Mouse (Mus musculus) intestine, embryonic 15.5 days (tissue): Measurements from ENCODE around the gene Chn2. TPM values are rescaled to one million over a fixed set of nuclear protein-coding genes. Genes with fewer than 3 reads are reported as not detected.
A peak's percentile ranks its signal among the peaks of the same experiment; 100 is the strongest.

Experiments
- ATAC-seq: fragments of 200-750 bp; cut with Nextera tagmentation; 2 replicates; pipeline ENCODE4 v1.8.0; 2017; ENCODE audit warnings: moderate TSS enrichment, moderate library complexity
- H3K27ac ChIP-seq: fragments of 300-500 bp; sonication (generic); 2 replicates; pipeline ENCODE4 v1.5.1; 2015; ENCODE audit warnings: mild to moderate bottlenecking, inconsistent platforms
- H3K27me3 ChIP-seq: fragments of 300-500 bp; sonication (generic); replicated peaks from 2 replicates; pipeline ENCODE4 v1.6.1; 2015; ENCODE audit warnings: inconsistent platforms
- H3K36me3 ChIP-seq: fragments of 300-500 bp; sonication (generic); 2 replicates; pipeline ENCODE4 v1.6.1; 2015; ENCODE audit warnings: inconsistent platforms
- H3K4me1 ChIP-seq: fragments of 300-500 bp; sonication (generic); replicated peaks from 2 replicates; pipeline ENCODE4 v1.6.1; 2015; ENCODE audit warnings: inconsistent platforms
- H3K4me2 ChIP-seq: fragments of 300-500 bp; sonication (generic); replicated peaks from 2 replicates; pipeline ENCODE4 v1.6.1; 2015; ENCODE audit warnings: mild to moderate bottlenecking, inconsistent platforms
- H3K4me3 ChIP-seq: fragments of 300-500 bp; sonication (generic); replicated peaks from 2 replicates; pipeline ENCODE4 v1.5.1; 2015; ENCODE audit warnings: inconsistent platforms
- H3K9ac ChIP-seq: fragments of 300-500 bp; sonication (generic); 2 replicates; pipeline ENCODE4 v1.6.1; 2015; ENCODE audit warnings: inconsistent platforms
- H3K9me3 ChIP-seq: fragments of 300-500 bp; sonication (generic); 2 replicates; pipeline ENCODE4 v1.6.1; 2016; ENCODE audit warnings: inconsistent platforms
- WGBS: fragments of 180-500 bp; shearing (Covaris S2); methylation state at CpG from one replicate; pipeline ENCODE4 v1.1.7; 2015; 5-methylcytosine and 5-hydroxymethylcytosine counted together
- polyA plus RNA-seq: library from polyadenylated mRNA; unstranded; fragments of >200 nt; fragmentation: Nextera tagmentation; extraction: Ambion mirVana; gene quantifications from 2 replicates; pipeline ENCODE4 v1.2.1, GENCODE M21; 2015

The Chn2 gene
- polyA plus RNA-seq, 1 experiment from 2014 or later: 20.8 TPM

GRCm38 (mm10) chr6:54265384-54265783, 226.0 kb downstream of the Chn2 start:
- Histone ChIP-seq H3K4me1 (no peaks in the 10 kb centered on the region), H3K36me3 (no peaks in the 10 kb centered on the region), H3K4me2 (no peak overlapping the region), H3K27ac (no peak overlapping the region), H3K4me3 (no peak overlapping the region), H3K9me3 (no peaks in the 10 kb centered on the region), H3K27me3 (no peaks in the 10 kb centered on the region), H3K9ac (no peak overlapping the region)
- WGBS: 94% methylated on average over 6 of the region's 6 CpGs
- no peak for ATAC-seq

GRCm38 (mm10) chr6:54272556-54273378, 233.4 kb downstream of the Chn2 start:
- H3K36me3 ChIP-seq: no peaks in the 10 kb centered on the region
- peaks cover 19% of the 10 kb centered on the region; the same call in 1 of the 2 replicates for H3K4me1 ChIP-seq
- H3K4me3 ChIP-seq: no peak overlapping the region
- no peaks in the 10 kb centered on the region for H3K27me3 ChIP-seq
- H3K4me2 ChIP-seq: peak overlapping the region; percentile 23; the same call in 1 of the 2 replicates
- no peak overlapping the region for H3K9ac ChIP-seq
- WGBS: 50% methylated on average over 14 of the region's 14 CpGs
- H3K27ac ChIP-seq: no peak overlapping the region
- peak; percentile 58 for ATAC-seq
- no peaks in the 10 kb centered on the region for H3K9me3 ChIP-seq

- H3K4me3 ChIP-seq: no peak overlapping the region
- no peaks in the 10 kb centered on the region for H3K9me3 ChIP-seq
- peak overlapping the region; percentile 23; the same call in 1 of the 2 replicates for H3K4me2 ChIP-seq
- H3K9ac ChIP-seq: no peak overlapping the region
- no peaks in the 10 kb centered on the region for H3K36me3 ChIP-seq
- no peak for ATAC-seq
- 29% methylated on average over 6 of the region's 6 CpGs for WGBS
- H3K27me3 ChIP-seq: no peaks in the 10 kb centered on the region
- H3K27ac ChIP-seq: no peak overlapping the region
- peaks cover 25% of the 10 kb centered on the region for H3K4me1 ChIP-seq
Observed at GRCm38 (mm10) chr6:54273379-54273730, 234.0 kb downstream of the Chn2 start.

GRCm38 (mm10) chr6:54277234-54277633, 237.9 kb downstream of the Chn2 start:
- Histone ChIP-seq H3K27ac (0 out of 2 replicates have a peak overlapping the region, but pooled peaks have one; percentile 27), H3K9ac (no peak overlapping the region), H3K36me3 (no peaks in the 10 kb centered on the region), H3K4me1 (peaks cover 35% of the 10 kb centered on the region), H3K9me3 (no peaks in the 10 kb centered on the region), H3K4me2 (no peak overlapping the region), H3K4me3 (no peak overlapping the region), H3K27me3 (no peaks in the 10 kb centered on the region)
- 60% methylated on average over 4 of the region's 4 CpGs for WGBS
- ATAC-seq: no peak

- Histone ChIP-seq H3K4me1 (peaks cover 31% of the 10 kb centered on the region), H3K4me2 (no peak overlapping the region), H3K4me3 (no peak overlapping the region), H3K36me3 (no peaks in the 10 kb centered on the region), H3K27ac (0 out of 2 replicates have a peak overlapping the region, but pooled peaks have one; percentile 27), H3K9me3 (no peaks in the 10 kb centered on the region), H3K9ac (no peak overlapping the region), H3K27me3 (no peaks in the 10 kb centered on the region)
- WGBS: 42% methylated on average over 5 of the region's 5 CpGs
- ATAC-seq: no peak
Observed at GRCm38 (mm10) chr6:54277828-54278227, 238.5 kb downstream of the Chn2 start.

GRCm38 (mm10) chr6:54278613-54279012, 239.3 kb downstream of the Chn2 start:
- Histone ChIP-seq H3K9ac (no peak overlapping the region), H3K27ac (no peak overlapping the region), H3K4me1 (peaks cover 26% of the 10 kb centered on the region), H3K27me3 (no peaks in the 10 kb centered on the region), H3K4me3 (no peak overlapping the region), H3K9me3 (no peaks in the 10 kb centered on the region), H3K4me2 (no peak overlapping the region), H3K36me3 (no peaks in the 10 kb centered on the region)
- 0 out of 2 replicates have a peak, but pooled peaks have one; percentile 37 for ATAC-seq
- WGBS: 55% methylated on average over 2 of the region's 2 CpGs

GRCm38 (mm10) chr6:54279391-54279790, 240.0 kb downstream of the Chn2 start:
- Histone ChIP-seq H3K4me2 (no peak overlapping the region), H3K9me3 (no peaks in the 10 kb centered on the region), H3K9ac (no peak overlapping the region), H3K27me3 (no peaks in the 10 kb centered on the region), H3K4me1 (peaks cover 26% of the 10 kb centered on the region), H3K36me3 (no peaks in the 10 kb centered on the region), H3K27ac (no peak overlapping the region), H3K4me3 (no peak overlapping the region)
- peak; percentile 46; the same call in 1 of the 2 replicates for ATAC-seq
- WGBS: 29% methylated on average over 11 of the region's 11 CpGs

GRCm38 (mm10) chr6:54280248-54280647, 240.9 kb downstream of the Chn2 start:
- Histone ChIP-seq H3K27me3 (no peaks in the 10 kb centered on the region), H3K36me3 (no peaks in the 10 kb centered on the region), H3K27ac (no peak overlapping the region), H3K9ac (no peak overlapping the region), H3K9me3 (no peaks in the 10 kb centered on the region), H3K4me2 (no peak overlapping the region), H3K4me1 (peaks cover 26% of the 10 kb centered on the region), H3K4me3 (no peak overlapping the region)
- no peak for ATAC-seq
- 83% methylated on average over 6 of the region's 6 CpGs for WGBS

- H3K4me3 ChIP-seq: no peak overlapping the region
- H3K9ac ChIP-seq: no peak overlapping the region
- H3K4me1 ChIP-seq: peaks cover 10% of the 10 kb centered on the region
- no peak overlapping the region for H3K27ac ChIP-seq
- 57% methylated on average over 1 of the region's 1 CpGs for WGBS
- H3K4me2 ChIP-seq: no peak overlapping the region
- H3K36me3 ChIP-seq: no peaks in the 10 kb centered on the region
- no peaks in the 10 kb centered on the region for H3K27me3 ChIP-seq
- no peaks in the 10 kb centered on the region for H3K9me3 ChIP-seq
- no peak for ATAC-seq
Observed at GRCm38 (mm10) chr6:54283299-54283698, 243.9 kb downstream of the Chn2 start.

GRCm38 (mm10) chr6:54284167-54284711, 244.9 kb downstream of the Chn2 start:
- no peaks in the 10 kb centered on the region for H3K36me3 ChIP-seq
- WGBS: 83% methylated on average over 12 of the region's 12 CpGs
- no peaks in the 10 kb centered on the region for H3K9me3 ChIP-seq
- no peak overlapping the region for H3K4me2 ChIP-seq
- no peak for ATAC-seq
- H3K4me3 ChIP-seq: no peak overlapping the region
- H3K27ac ChIP-seq: no peak overlapping the region
- no peaks in the 10 kb centered on the region for H3K27me3 ChIP-seq
- H3K9ac ChIP-seq: no peak overlapping the region
- peaks cover 3% of the 10 kb centered on the region; the same call in 1 of the 2 replicates for H3K4me1 ChIP-seq

GRCm38 (mm10) chr6:54286813-54287212, 247.5 kb downstream of the Chn2 start:
- H3K9me3 ChIP-seq: no peaks in the 10 kb centered on the region
- 81% methylated on average over 5 of the region's 5 CpGs for WGBS
- H3K36me3 ChIP-seq: no peaks in the 10 kb centered on the region
- no peaks in the 10 kb centered on the region for H3K4me1 ChIP-seq
- H3K4me3 ChIP-seq: no peak overlapping the region
- H3K27me3 ChIP-seq: no peaks in the 10 kb centered on the region
- no peak for ATAC-seq
- no peak overlapping the region for H3K4me2 ChIP-seq
- H3K27ac ChIP-seq: no peak overlapping the region
- no peak overlapping the region for H3K9ac ChIP-seq

GRCm38 (mm10) chr6:54289774-54290500, 250.6 kb downstream of the Chn2 start:
- peak; percentile 86 for ATAC-seq
- WGBS: 50% methylated on average over 10 of the region's 10 CpGs
- H3K9ac ChIP-seq: no peak overlapping the region
- H3K27me3 ChIP-seq: no peaks in the 10 kb centered on the region
- no peaks in the 10 kb centered on the region for H3K9me3 ChIP-seq
- no peak overlapping the region for H3K27ac ChIP-seq
- H3K4me2 ChIP-seq: no peak overlapping the region
- no peak overlapping the region for H3K4me3 ChIP-seq
- no peaks in the 10 kb centered on the region for H3K36me3 ChIP-seq
- no peaks in the 10 kb centered on the region for H3K4me1 ChIP-seq
